Mouse (Mus musculus) brain, embryonic 18.5 days (tissue): ENCODE measurements around the gene Dctn2.

ENCODE experiments used
- DNase-seq: peaks from one replicate; pipeline ENCODE4 v3.0.0-alpha.2; 2012; ENCODE audit warnings: low read depth, low spot score

The Dctn2 gene

DNA sequence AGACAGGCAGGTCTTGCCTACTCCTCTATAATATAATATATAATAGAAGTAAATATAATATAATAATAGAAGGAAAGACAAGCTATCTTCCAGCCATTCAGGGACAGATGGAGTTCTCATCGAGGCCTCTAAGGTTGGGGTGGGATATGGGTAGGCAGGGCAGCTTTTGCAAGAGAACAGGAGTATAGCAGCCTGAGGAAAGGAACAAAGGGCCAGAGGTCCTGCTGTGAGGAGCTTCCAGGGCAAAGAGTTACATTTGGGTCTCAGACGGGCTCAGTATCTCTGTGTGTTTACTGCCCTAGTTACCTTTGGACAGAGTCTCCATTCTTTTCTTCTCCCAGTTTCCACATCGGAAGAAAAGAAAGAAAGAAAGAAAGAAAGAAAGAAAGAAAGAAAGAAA is 2.5 kb upstream of the Dctn2 start:
- DNase-seq, result no peak

DNA sequence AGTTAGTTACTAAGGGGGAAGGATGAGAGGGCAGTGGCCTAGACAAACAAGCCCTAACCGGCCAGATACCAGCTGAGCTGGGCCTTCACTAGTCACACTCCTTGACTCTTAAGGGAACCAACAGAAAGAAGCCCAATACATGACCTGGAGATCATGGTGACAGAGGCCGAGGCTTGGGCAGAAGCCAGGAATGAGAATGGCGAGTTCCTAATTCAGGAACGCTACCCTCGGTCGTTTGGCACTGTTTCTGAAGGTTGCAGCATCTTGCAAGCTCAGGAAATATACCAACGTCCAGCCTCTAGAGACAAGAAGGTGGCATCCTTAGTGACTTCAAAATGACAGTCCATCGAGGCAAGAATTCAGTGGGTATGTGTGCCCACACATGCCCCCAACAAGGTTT is 1.8 kb upstream of the Dctn2 start:
- DNase-seq, result no peak

GRCm38 (mm10) chr10:127264971-127265370 is 1.2 kb upstream of the Dctn2 start:
- DNase-seq, result no peak

GRCm38 (mm10) chr10:127265727-127266111 is 449 bp upstream of the Dctn2 start:
- no peak for DNase-seq

DNA sequence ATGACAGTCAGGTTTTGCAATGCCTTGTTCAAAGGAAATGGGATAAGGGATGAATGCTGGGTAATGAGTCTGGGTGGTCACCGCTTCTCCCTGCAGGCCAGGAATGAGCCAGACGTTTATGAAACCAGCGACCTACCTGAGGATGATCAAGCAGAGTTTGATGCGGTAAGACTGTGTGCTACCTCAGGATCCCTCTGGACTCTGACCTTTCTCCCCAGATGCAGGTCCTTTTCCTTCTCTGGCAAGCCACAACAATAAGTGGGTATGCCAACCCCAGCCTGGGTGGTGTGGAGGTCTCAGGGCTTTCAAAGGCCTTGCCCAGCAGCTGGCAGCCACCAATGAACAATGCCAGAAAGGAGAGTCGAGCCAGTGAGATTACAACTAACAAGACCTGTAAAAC is 1.1 kb downstream of the Dctn2 start:
- no peak for DNase-seq

DNA sequence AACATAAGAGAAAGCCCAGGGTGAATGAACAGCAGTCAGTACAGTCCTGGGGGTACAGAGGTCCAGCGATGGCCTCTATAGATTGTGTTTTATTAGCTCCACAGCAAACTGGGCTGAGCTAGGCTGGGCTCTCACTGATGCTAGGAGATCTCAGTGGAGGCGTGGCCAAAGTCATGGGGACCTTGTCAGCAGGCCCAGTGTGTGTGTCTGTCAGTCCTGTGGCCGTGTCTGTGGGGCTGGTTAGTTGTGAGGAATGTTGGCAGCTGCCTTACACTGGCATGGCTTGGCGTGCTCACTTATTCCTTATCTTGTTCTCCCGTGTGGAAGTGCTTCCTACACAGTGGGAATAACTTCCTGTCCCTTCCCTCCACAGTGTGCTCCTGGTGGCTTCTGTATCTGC is 2.2 kb downstream of the Dctn2 start:
- DNase-seq, result no peak

DNA sequence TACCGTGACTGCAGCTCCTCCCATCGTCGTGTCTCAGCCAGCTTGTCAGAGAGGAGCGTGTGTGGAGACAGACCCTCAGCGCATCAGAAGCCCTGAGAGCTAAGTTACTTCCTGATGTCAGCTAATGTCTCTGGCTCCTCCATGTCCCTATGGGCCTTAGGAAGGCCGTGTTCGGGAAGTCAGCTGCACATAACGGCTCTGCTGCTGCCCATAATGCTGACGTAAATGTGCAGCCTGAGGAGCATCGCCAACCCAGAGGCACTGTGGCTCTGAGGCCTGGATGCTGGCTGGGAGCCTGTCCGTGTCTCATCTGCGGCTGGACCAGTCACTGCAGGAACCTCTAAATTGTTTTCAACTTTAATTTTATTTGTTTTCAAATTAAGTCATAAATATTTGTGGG is 2.9 kb downstream of the Dctn2 start:
- DNase-seq, result no peak

DNA sequence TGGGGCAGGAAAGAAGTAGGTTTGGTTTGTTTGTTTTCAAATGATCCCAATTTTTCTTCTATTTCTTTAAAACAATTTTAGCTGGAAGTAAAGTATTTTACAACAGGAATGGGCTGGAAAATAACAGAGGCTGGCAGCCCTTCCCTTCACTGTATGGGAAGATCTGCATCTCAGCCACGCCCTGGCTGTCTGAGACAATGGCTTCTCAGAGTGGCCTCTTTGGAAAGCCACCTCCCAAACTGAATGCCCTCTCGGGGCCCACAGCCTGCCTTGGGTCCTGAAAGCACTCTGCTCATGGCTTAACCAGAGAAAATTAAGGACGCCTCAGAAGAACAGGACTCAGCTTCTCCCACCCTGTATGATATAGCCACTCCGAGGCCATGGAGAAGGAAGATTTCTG is 3.7 kb downstream of the Dctn2 start:
- DNase-seq, result no peak

DNA sequence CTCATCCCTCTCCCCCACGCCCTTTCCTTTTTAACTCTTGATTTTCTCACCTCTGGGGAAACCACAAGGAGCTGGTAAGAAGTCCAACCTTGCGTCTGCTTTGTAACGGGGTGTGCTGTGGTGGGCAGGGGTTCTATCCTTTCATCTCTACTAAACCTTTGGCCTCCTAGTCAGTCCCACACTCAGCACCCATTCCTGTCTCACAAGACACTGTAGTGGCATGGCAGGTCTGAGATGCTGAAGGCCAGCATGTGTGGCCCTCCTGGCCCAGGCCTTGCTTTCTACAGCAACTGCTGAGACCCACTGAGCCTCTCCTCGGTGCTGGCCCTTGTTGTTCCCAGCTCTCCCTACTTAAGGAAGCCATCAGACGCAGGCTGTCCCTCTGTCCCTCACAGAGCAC is 6.2 kb downstream of the Dctn2 start:
- no peak for DNase-seq

- no peak for DNase-seq
Observed at GRCm38 (mm10) chr10:127274261-127275022, 8.3 kb downstream of the Dctn2 start.

DNA sequence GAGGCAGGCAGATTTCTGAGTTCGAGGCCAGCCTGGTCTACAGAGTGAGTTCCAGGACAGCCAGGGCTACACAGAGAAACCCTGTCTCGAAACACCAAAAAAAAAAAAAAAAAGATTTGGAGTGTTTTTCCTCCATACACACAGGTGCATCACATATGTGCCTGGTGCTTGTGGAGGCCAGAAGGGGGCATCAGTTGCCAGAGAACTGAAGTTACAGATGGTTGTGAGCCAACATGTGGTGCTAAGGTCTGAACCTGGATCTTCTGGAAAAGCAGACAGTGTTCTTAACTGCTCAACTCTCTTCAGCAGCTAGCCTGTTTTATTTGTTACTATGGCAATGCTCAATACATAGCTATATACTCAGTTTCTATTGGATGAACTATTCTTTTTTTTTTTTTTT is 13.6 kb downstream of the Dctn2 start:
- DNase-seq, result no peak

- no peak for DNase-seq
Observed at GRCm38 (mm10) chr10:127281316-127281715, 15.1 kb downstream of the Dctn2 start.

DNA sequence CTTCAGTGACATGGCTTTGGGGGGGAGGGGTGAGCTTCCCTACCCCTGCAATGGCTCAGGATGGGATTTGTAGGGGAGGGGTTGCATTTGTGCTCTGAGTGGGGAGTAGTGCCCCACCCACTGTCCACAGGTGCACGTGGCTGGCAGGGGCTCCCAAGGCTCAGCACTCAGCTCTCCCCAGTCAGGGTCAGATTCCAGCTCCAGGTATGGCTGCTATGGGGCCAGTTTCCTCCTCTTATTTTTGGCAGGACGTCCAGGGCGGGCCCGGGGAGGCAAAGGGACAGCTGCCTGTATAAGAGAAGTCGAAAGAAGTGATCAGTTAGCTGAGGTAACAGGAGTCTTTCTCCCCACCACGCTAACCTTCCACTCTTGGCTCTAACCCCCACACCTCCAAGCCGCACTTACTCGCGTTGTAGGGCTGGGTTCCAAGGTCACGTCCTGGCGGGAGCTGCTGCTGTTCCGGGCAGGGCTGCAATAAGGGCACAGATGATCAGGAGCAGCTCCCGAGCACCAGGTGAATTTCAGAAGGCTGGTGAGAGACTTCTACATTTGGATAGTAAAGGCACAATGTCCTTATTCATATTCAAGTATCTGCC is 16.6 kb downstream of the Dctn2 start:
- no peak for DNase-seq

DNA sequence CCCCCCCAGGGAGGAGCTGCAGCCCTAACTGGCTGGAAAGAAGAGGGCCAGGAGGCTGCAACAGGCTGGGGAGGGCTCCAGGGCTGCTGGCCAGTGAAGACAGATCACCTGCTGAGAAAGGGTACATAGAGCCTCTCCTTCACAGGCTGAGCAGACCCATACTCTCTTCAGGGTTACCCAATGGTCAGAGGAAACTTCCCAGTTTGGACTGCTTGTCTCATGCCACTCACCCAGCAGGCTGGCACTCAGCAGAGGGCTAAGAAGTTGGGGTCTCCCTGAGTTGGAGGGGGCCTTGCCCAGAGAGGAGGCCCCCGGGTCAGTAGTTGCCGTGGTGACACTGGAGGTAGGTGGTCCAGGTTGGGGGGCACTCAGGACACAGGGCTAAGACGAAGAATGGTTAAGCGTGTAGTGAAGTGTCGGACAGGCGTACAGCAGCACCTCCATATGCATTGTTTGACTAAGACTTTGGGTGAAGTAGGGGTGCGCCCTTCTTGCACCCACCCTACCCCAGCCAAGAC is 18.0 kb downstream of the Dctn2 start:
- no peak for DNase-seq

GRCm38 (mm10) chr10:127284724-127285500 is 18.7 kb downstream of the Dctn2 start:
- DNase-seq, result no peak

GRCm38 (mm10) chr10:127285644-127286043 is 19.5 kb downstream of the Dctn2 start:
- no peak for DNase-seq

DNA sequence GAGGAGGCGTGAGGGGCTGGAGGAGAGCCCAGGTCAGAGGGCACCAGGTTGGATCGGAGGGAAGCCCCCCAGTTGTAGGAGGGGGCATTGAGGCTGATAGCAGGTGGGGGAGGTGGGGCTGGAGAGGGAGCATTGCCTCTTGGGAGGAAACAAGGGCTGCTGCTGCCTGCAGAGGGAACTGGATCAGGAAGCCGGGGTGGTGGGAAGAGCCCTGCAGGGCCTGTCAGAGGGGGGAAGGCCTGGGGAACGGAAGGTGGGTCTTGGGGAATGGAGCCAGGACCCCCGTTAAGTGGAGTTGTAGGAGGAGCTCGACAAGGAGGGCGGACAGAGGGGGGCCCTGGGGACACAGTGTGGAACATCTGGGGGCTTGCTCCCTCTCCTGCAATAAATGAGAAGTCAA is 20.0 kb downstream of the Dctn2 start:
- no peak for DNase-seq

DNA sequence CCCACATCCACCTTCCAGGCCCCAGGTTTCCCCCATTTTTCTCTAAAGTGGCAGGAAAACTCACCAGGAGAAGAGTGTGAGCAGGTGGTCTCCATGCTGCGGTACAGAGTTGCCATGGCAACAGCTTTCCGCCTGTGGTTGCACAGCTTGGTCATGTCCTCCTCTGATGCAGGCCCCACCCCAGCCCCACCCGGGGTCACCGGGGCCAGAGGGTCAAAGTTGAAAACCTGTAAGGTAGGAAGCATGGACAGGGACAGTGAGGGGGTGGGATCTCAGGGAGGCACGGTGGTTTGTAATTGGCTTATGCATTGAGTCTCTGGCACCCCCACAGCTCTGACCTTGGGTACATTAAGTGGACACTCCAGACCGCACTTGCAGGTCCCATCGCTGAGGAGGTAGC is 20.6 kb downstream of the Dctn2 start:
- DNase-seq, result no peak

- no peak for DNase-seq
Observed at GRCm38 (mm10) chr10:127287271-127287935, 21.2 kb downstream of the Dctn2 start.

- DNase-seq, result no peak
Observed at GRCm38 (mm10) chr10:127287936-127288293, 21.7 kb downstream of the Dctn2 start.

GRCm38 (mm10) chr10:127288328-127288799 is 22.2 kb downstream of the Dctn2 start:
- DNase-seq, result peak; percentile 24
